Mouse (Mus musculus) neural tube, embryonic 14.5 days (tissue): Measurements from ENCODE around the gene Glod4. TPM values are rescaled to one million over a fixed set of nuclear protein-coding genes. Genes with fewer than 3 reads are reported as not detected.

Experiments used
- ATAC-seq: fragments of 200-750 bp; cut with Nextera tagmentation; 2 replicates; pipeline ENCODE4 v1.8.0; 2017; ENCODE audit warnings: low read depth, mild to moderate bottlenecking, moderate TSS enrichment, moderate library complexity
- H3K27ac ChIP-seq: fragments of 300-500 bp; sonication (generic); 2 replicates; pipeline ENCODE4 v1.5.1; 2014; ENCODE audit warnings: low read depth, mild to moderate bottlenecking, control low read depth, low read length, moderate library complexity, mixed read lengths
- H3K27me3 ChIP-seq: fragments of 300-500 bp; sonication (generic); 2 replicates; pipeline ENCODE4 v1.6.1; 2014; ENCODE audit warnings: low read length; ENCODE audit not compliant: control insufficient read depth, insufficient read depth
- H3K36me3 ChIP-seq: fragments of 300-500 bp; sonication (generic); 2 replicates; pipeline ENCODE4 v1.6.1; 2014; ENCODE audit warnings: low read length, mixed read lengths; ENCODE audit not compliant: control insufficient read depth, insufficient read depth
- H3K4me1 ChIP-seq: fragments of 300-500 bp; sonication (generic); 2 replicates; pipeline ENCODE4 v1.6.1; 2014; ENCODE audit warnings: low read length; ENCODE audit not compliant: control insufficient read depth, insufficient read depth
- H3K4me2 ChIP-seq: fragments of 300-500 bp; sonication (generic); 2 replicates; pipeline ENCODE4 v1.6.1; 2014; ENCODE audit warnings: mild to moderate bottlenecking, low read depth, low read length, control low read depth
- H3K4me3 ChIP-seq: fragments of 300-500 bp; sonication (generic); 2 replicates; pipeline ENCODE4 v1.5.1; 2014; ENCODE audit warnings: low read depth, low read length, control low read depth, mixed read lengths
- H3K9ac ChIP-seq: fragments of 300-500 bp; sonication (generic); replicated peaks from 2 replicates; pipeline ENCODE4 v1.6.1; 2014; ENCODE audit warnings: low read depth, mild to moderate bottlenecking, control low read depth, low read length, mixed read lengths
- H3K9me3 ChIP-seq: fragments of 300-500 bp; sonication (generic); 2 replicates; pipeline ENCODE4 v1.6.1; 2016; ENCODE audit warnings: low read length; ENCODE audit not compliant: control insufficient read depth
- WGBS: fragments of 180-500 bp; shearing (Covaris S2); extraction: QIAGEN DNeasy Blood & Tissue Kit; methylation state at CpG from one replicate; pipeline ENCODE4 v1.1.7; 2014; 5-methylcytosine and 5-hydroxymethylcytosine counted together
- polyA plus RNA-seq: library from polyadenylated mRNA; unstranded; fragments of >200 nt; fragmentation: Nextera tagmentation; extraction: Ambion mirVana; gene quantifications from 2 replicates; pipeline ENCODE4 v1.2.1, GENCODE M21; 2014

Gene Glod4
- polyA plus RNA-seq, 1 experiment from 2014 or later, result 126 TPM

DNA sequence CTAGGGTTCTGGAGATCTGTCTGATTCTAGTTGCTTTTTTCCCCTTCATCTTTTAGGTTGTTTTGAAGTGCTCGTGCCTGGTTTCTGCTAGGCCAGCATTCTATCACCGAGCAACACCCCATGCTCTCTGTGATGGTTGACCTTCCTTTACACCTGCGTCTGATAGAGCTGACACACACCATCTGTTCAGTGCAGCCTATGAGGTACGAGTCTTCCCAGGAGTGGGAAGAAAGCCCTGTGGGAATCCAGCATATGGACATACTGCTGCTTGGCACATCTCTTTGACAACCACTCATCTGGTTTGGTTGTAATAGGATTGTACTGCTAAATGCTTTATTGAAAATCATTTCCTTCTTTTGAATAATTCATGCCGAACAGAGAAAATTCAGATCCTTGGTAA lies 73.3 kb downstream of the Glod4 start:
- no peak overlapping the region for H3K4me3 ChIP-seq
- ATAC-seq, result no peak
- H3K9ac ChIP-seq, result no peak overlapping the region
- WGBS, result 52% methylated on average over 5 of the region's 5 CpGs
- no peaks in the 10 kb centered on the region for H3K4me1 ChIP-seq
- H3K27ac ChIP-seq, result no peak overlapping the region
- no peak overlapping the region for H3K4me2 ChIP-seq
- H3K36me3 ChIP-seq, result peaks cover 10% of the 10 kb centered on the region
- H3K9me3 ChIP-seq, result no peaks in the 10 kb centered on the region
- no peaks in the 10 kb centered on the region for H3K27me3 ChIP-seq

DNA sequence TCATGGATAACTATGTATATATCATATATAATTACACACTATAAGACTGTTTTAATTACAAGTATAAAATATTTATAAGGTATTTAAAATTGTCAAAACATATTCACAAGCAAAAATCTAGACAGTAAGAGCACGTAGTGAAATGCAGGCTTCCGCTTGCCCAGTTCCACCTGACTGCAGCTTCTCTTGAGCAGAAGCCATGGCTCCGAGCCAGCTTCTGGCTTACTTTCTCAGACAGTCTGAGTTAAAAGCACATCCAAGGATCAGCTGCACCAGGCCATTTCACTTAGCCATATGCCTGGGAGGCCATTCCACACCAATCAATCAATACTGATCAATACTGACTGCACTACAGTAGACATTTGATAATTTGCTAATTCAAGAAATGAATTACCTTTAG lies 74.5 kb downstream of the Glod4 start:
- no peak for ATAC-seq
- Histone ChIP-seq H3K4me1 (no peaks in the 10 kb centered on the region), H3K9ac (no peak overlapping the region), H3K9me3 (no peaks in the 10 kb centered on the region), H3K36me3 (peaks cover 14% of the 10 kb centered on the region), H3K27ac (no peak overlapping the region), H3K4me3 (no peak overlapping the region), H3K4me2 (no peak overlapping the region), H3K27me3 (no peaks in the 10 kb centered on the region)
- WGBS, result 86% methylated on average over 3 of the region's 3 CpGs

DNA sequence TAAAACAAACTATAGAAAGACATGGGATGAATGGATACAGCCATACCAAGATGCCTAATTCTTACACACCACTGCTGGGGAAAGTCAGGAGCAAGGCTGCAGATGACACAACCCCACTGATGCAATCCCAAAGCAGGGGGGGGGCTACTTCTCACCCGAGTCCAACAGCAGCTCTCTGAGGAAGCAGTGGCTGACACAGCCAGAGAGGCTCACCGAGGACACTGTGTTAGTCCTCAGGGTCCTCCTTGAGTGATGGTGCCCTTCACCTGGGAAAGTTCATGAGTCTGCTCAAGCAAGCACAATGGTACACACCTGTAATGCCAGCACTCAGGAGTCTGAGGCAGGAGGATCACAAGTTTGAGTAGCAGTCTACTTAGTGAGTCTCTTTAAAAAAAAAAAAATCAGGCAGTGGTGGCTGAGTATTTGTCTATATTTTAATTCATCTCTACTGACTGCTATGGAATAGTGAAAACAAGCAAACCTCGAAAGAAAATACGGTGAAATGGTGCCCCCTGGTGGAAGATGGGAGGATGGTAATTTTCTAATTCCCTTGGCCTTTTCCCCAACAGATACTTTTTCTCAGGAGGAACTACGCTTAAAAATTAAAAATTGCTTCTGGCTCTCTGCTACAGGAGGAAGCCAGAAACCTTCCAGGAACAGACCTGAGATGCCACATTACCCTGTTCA lies 76.3 kb downstream of the Glod4 start:
- no peak for ATAC-seq
- Histone ChIP-seq H3K27me3 (no peaks in the 10 kb centered on the region), H3K27ac (no peak overlapping the region), H3K4me1 (no peaks in the 10 kb centered on the region), H3K36me3 (peaks cover 11% of the 10 kb centered on the region; the same call in 1 of the 2 replicates), H3K9me3 (no peaks in the 10 kb centered on the region), H3K4me3 (no peak overlapping the region), H3K4me2 (no peak overlapping the region), H3K9ac (no peak overlapping the region)
- 28% methylated on average over 5 of the region's 5 CpGs for WGBS

DNA sequence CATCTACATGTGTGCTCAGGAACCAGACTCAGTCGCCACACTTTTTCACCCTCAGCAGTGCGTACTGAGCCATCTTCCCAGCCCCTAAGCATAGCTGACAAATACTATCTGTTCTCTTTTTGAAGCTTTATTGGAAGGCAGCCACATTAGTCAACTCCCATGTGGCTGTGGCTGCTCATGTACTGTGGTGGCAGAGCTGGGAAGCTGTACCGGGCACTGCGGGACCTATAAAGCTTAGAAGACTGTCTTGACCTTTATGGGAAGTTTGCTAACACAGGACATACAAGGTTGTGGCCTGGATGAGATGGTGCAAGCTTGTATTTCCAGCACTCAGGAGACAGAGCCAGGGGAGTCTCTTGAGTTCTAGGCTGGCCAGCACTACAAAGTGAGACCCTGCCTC lies 76.9 kb downstream of the Glod4 start:
- Histone ChIP-seq H3K9me3 (no peaks in the 10 kb centered on the region), H3K9ac (no peak overlapping the region), H3K36me3 (0 out of 2 replicates have a peak, but pooled peaks cover 11% of the 10 kb centered on the region), H3K27ac (no peak overlapping the region), H3K27me3 (no peaks in the 10 kb centered on the region), H3K4me3 (no peak overlapping the region), H3K4me2 (no peak overlapping the region), H3K4me1 (no peaks in the 10 kb centered on the region)
- WGBS, result 97% methylated on average over 4 of the region's 4 CpGs
- no peak for ATAC-seq

DNA sequence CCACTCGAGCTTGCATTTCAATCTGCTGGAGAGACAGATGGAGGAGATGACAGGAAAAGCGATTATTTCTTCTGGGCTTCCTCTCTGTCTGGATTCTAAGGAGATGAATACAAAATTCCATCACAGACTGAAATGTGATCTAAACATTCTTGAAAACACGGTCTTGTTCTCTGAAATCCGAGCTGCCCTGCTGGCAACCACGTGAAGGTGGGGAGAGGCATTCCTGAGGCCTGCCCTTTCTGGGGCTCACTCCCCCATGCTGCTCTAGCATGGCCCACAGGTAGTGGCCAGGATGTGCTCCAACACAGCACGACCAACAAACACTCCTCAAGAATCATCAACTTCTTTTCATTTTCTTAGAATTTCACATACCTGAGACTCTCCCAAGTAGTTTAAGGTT lies 83.3 kb downstream of the Glod4 start:
- Histone ChIP-seq H3K9me3 (no peaks in the 10 kb centered on the region), H3K27ac (no peak overlapping the region), H3K4me3 (no peak overlapping the region), H3K27me3 (no peaks in the 10 kb centered on the region), H3K4me2 (no peak overlapping the region), H3K36me3 (peaks cover 28% of the 10 kb centered on the region), H3K9ac (no peak overlapping the region), H3K4me1 (no peaks in the 10 kb centered on the region)
- 72% methylated on average over 6 of the region's 6 CpGs for WGBS
- no peak for ATAC-seq

DNA sequence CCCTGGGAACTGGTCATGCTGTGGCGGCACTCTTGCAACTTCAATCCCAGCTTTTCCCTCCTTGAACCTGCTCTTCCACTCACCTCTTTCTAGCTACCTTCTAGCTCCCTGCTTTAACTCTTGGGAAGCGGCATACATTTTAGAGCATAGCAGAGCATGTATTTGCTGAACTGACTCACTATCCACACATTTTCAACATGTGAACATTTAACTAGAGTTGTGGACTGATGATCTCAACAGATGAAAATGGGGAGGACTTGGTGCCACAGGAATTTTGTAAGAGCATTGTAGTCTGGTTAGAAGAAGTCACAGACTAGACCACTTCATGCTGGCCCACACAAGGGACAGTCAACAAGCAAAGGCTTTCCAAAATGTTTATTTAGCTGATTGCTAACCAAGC lies 85.2 kb downstream of the Glod4 start:
- WGBS, result 87% methylated on average over 2 of the region's 2 CpGs
- H3K36me3 ChIP-seq, result peaks cover 35% of the 10 kb centered on the region
- ATAC-seq, result no peak

DNA sequence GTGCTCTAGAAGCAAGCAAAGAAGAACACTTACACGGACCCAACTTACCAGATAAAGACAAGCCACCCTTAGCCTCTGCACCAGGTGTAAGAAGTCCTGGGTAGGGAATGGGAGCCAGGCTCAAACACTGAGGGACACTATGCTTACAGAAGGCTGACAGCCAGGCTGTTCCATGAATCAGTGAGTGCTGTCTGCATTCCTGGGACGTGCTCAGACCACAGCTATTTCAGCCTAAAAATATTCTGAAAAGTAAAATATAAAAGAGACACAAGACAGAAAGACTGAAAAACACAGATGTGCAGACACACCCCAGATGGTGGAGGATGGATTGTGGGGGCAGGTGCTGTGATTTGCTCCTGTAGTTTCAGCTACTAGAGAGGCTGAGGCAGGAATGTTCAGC lies 88.7 kb downstream of the Glod4 start:
- WGBS, result 89% methylated on average over 2 of the region's 2 CpGs
- Histone ChIP-seq H3K4me2 (no peak overlapping the region), H3K27me3 (no peaks in the 10 kb centered on the region), H3K36me3 (peaks cover 26% of the 10 kb centered on the region), H3K9me3 (no peaks in the 10 kb centered on the region), H3K4me1 (no peaks in the 10 kb centered on the region), H3K27ac (no peak overlapping the region), H3K4me3 (no peak overlapping the region), H3K9ac (no peak overlapping the region)
- no peak for ATAC-seq

More for the DNA sequence above, 85.2 kb downstream of the Glod4 start:
- H3K27me3 ChIP-seq, result no peaks in the 10 kb centered on the region
- H3K9me3 ChIP-seq, result no peaks in the 10 kb centered on the region
- no peaks in the 10 kb centered on the region for H3K4me1 ChIP-seq
- no peak overlapping the region for H3K27ac ChIP-seq
- no peak overlapping the region for H3K9ac ChIP-seq
- H3K4me3 ChIP-seq, result no peak overlapping the region
- no peak overlapping the region for H3K4me2 ChIP-seq

DNA sequence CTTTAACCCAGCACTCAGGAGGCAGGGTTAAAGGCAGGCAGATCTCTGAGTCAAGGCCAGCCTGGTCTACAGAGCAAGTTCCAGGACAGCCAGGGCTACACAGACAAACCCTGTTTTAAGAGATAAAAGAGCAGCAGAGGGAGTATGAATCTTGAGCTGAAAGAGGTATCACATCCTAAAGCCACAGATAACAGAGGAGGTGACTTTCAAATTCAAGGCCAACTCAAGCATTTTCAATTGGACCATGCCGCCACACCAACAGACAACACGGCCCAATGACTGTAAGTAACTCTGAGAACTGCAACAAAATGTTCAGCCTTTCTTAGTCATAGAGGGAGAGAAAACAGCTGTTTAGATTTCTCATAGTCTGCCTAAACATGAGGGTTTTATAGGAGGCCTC lies 89.3 kb downstream of the Glod4 start:
- Histone ChIP-seq H3K27ac (no peak overlapping the region), H3K9ac (no peak overlapping the region), H3K4me3 (no peak overlapping the region), H3K4me1 (no peaks in the 10 kb centered on the region), H3K9me3 (no peaks in the 10 kb centered on the region), H3K27me3 (no peaks in the 10 kb centered on the region), H3K4me2 (no peak overlapping the region), H3K36me3 (peaks cover 26% of the 10 kb centered on the region)
- WGBS, result 89% methylated on average over 2 of the region's 2 CpGs
- ATAC-seq, result no peak

DNA sequence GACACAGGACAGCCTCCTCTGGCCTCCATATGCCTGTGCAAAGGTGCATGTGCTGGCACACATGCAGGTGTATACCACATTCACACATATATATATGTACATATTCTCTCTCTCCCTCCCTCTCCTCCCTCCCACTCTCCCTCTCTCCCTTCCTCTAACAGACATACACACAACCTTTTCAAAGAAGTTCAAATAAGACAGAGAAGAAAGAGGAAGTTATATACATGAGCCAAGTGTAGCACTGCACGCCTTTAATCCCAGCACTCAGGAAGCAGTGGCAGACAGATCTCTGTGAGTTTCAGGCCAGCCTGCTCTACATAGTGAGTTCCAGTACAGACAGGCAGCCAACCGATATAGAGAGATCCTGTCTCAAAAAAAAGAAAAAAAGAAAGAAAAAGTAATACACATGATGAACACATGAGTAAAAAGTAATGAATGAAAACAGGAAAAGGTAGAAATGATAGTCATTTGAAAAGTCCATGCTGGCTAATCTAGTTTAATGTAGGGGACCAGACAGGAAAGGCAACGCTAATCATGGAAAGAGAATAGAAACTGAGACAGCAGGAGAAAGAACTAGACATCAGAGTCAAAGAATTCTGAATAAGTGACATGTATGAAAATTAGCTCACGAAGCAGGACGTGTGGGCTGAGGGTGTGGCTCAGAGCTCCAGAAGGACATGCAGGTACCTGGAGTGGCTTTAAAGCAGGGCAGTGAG lies 90.1 kb downstream of the Glod4 start:
- 93% methylated on average over 5 of the region's 5 CpGs for WGBS
- Histone ChIP-seq H3K4me3 (no peak overlapping the region), H3K4me1 (peaks cover 3% of the 10 kb centered on the region; the same call in 1 of the 2 replicates), H3K9me3 (no peaks in the 10 kb centered on the region), H3K27ac (no peak overlapping the region), H3K9ac (no peak overlapping the region), H3K27me3 (no peaks in the 10 kb centered on the region), H3K36me3 (peaks cover 26% of the 10 kb centered on the region), H3K4me2 (no peak overlapping the region)
- no peak for ATAC-seq
